Mouse (Mus musculus) liver, postnatal 0 days (tissue): ENCODE data around the gene Pnkp. TPM values are rescaled to one million over a fixed set of nuclear protein-coding genes. Genes with fewer than 3 reads are reported as not detected.

Experiments
- ATAC-seq: fragments of 200-750 bp; cut with Nextera tagmentation; 2 replicates; pipeline ENCODE4 v1.8.0; 2017; ENCODE audit warnings: mild to moderate bottlenecking, moderate library complexity
- DNase-seq: peaks from one replicate; pipeline ENCODE4 v3.0.0-alpha.2; 2016
- H3K27ac ChIP-seq: fragments of 300-500 bp; sonication (generic); 2 replicates; pipeline ENCODE4 v1.5.1; 2014; ENCODE audit warnings: antibody characterized with exemption, moderate library complexity, mild to moderate bottlenecking, low read depth
- H3K27me3 ChIP-seq: fragments of 300-500 bp; sonication (generic); 2 replicates; pipeline ENCODE4 v1.6.1; 2014; ENCODE audit warnings: low read length, control low read depth, mixed read lengths; ENCODE audit not compliant: insufficient read depth
- H3K36me3 ChIP-seq: fragments of 300-500 bp; sonication (generic); replicated peaks from 2 replicates; pipeline ENCODE4 v1.6.1; 2014; ENCODE audit warnings: mild to moderate bottlenecking, control low read depth, low read length, moderate library complexity, mixed read lengths; ENCODE audit not compliant: insufficient read depth
- H3K4me1 ChIP-seq: fragments of 300-500 bp; sonication (generic); 2 replicates; pipeline ENCODE4 v1.6.1; 2014; ENCODE audit warnings: antibody characterized with exemption, mild to moderate bottlenecking, control low read depth; ENCODE audit not compliant: insufficient read depth
- H3K4me2 ChIP-seq: fragments of 300-500 bp; sonication (generic); 2 replicates; pipeline ENCODE4 v1.6.1; 2014; ENCODE audit warnings: low read depth, mild to moderate bottlenecking, low read length, moderate library complexity, mixed read lengths
- H3K4me3 ChIP-seq: fragments of 300-500 bp; sonication (generic); 2 replicates; pipeline ENCODE4 v1.5.1; 2014; ENCODE audit warnings: low read depth, low read length
- H3K9ac ChIP-seq: fragments of 300-500 bp; sonication (generic); replicated peaks from 2 replicates; pipeline ENCODE4 v1.6.1; 2014; ENCODE audit warnings: mild to moderate bottlenecking, moderate library complexity
- H3K9me3 ChIP-seq: fragments of 300-500 bp; sonication (generic); 2 replicates; pipeline ENCODE4 v1.6.1; 2016; ENCODE audit warnings: mild to moderate bottlenecking, control low read depth, low read length, mixed read lengths
- CTCF ChIP-seq: sonication (generic); IDR thresholded peaks from 2 replicates; pipeline ENCODE4 v1.5.1; 2016; ENCODE audit warnings: antibody characterized with exemption, low read depth
- EP300 ChIP-seq: IDR thresholded peaks from 2 replicates; pipeline ENCODE4 v1.6.1; 2016; ENCODE audit warnings: antibody characterized with exemption, low read depth, mild to moderate bottlenecking
- WGBS: fragments of 180-500 bp; shearing (Covaris S2); extraction: QIAGEN DNeasy Blood & Tissue Kit; methylation state at CpG from one replicate; pipeline ENCODE4 v1.1.7; 2014; ENCODE audit not compliant: insufficient replicate concordance; 5-methylcytosine and 5-hydroxymethylcytosine counted together
- polyA plus RNA-seq: library from polyadenylated mRNA; unstranded; fragments of >200 nt; fragmentation: Nextera tagmentation; extraction: Ambion mirVana; gene quantifications from 2 replicates; pipeline ENCODE4 v1.2.1, GENCODE M21; 2015

Gene Pnkp
- polyA plus RNA-seq, 1 experiment from 2014 or later: 27.9 TPM

DNA sequence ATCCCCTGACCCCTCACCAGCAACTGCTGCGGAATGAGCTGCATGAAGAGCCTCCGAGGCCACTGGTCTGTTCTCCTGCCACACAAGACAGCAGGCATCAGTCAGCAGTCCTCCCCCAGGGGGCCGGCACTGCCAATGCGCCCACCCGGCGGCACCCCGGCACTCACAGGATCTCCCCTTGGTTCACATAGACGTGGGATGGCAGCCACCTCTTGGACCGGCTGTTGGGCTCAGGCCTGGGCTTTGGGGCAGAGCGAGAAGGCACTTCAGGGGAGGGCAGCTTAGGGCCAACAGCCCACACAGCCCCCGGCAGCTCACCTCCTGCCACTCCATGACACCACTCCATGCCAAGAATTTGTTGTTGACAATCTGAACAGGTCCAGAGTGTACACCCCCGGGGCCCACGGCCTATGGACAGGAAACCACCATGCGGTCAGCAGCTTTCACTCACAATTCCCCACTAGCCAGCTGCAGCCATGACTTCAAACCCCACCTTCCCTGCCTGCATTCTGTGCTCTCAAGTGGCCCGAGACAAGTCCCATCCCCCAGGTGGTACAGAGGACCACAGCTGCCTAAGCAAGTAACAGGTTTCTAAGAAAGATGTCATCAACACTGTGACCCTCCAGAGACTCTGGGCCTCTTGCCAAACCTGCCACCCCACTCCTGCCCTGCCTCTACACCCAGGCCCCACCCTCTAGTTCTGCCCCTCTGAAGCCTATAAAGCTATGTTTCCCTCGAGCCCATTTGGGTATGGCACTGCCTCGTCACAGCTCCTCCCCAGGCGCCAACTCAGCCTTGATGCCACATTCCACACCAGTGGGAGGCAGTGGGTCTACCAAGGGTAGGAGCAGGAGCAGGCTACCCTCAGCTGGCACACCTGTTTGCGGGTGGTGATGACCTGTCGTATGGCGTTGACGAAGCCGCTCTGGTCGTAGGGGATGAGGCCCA, 7.9 kb downstream of the Pnkp start:
- Histone ChIP-seq H3K27ac (0 out of 2 replicates have a peak overlapping the region, but pooled peaks have one; percentile 46), H3K27me3 (no peaks in the 10 kb centered on the region), H3K9me3 (no peaks in the 10 kb centered on the region), H3K4me3 (no peak overlapping the region), H3K4me2 (no peak overlapping the region), H3K36me3 (peaks cover 33% of the 10 kb centered on the region), H3K9ac (peak overlapping the region; percentile 11; the same call in 1 of the 2 replicates), H3K4me1 (peaks cover 43% of the 10 kb centered on the region)
- no peak for ATAC-seq
- DNase-seq: peak; percentile 48
- 73% methylated on average over 24 of the region's 24 CpGs for WGBS
- TF ChIP-seq CTCF (no peak), EP300 (no peak)

- H3K4me3 ChIP-seq: no peak overlapping the region
- no peaks in the 10 kb centered on the region for H3K9me3 ChIP-seq
- peaks cover 48% of the 10 kb centered on the region for H3K4me1 ChIP-seq
- H3K36me3 ChIP-seq: peaks cover 25% of the 10 kb centered on the region
- H3K4me2 ChIP-seq: peak overlapping the region; percentile 19
- H3K9ac ChIP-seq: peak overlapping the region; percentile 26; the same call in 1 of the 2 replicates
- WGBS: 42% methylated on average over 15 of the region's 15 CpGs
- H3K27me3 ChIP-seq: no peaks in the 10 kb centered on the region
- TF ChIP-seq EP300: no peak
- peak; percentile 52 for TF ChIP-seq CTCF
- peak; percentile 70 for DNase-seq
- ATAC-seq: peak; percentile 7; the same call in 1 of the 2 replicates
- H3K27ac ChIP-seq: peak overlapping the region; percentile 46
These were observed 9.5 kb downstream of the Pnkp start for GRCm38 (mm10) chr7:44866276-44867009.

- Histone ChIP-seq H3K4me2 (peak overlapping the region; percentile 99), H3K36me3 (peaks cover 22% of the 10 kb centered on the region), H3K9me3 (no peaks in the 10 kb centered on the region), H3K4me3 (no peak overlapping the region), H3K27ac (peak overlapping the region; percentile 46; the same call in 1 of the 2 replicates), H3K27me3 (no peaks in the 10 kb centered on the region), H3K9ac (peak overlapping the region; percentile 26; the same call in 1 of the 2 replicates), H3K4me1 (peaks cover 48% of the 10 kb centered on the region)
- no peak for DNase-seq
- WGBS: 77% methylated on average over 19 of the region's 19 CpGs
- TF ChIP-seq EP300 (no peak), CTCF (no peak)
- no peak for ATAC-seq
These were observed 10.2 kb downstream of the Pnkp start for GRCm38 (mm10) chr7:44867010-44867702.

GRCm38 (mm10) chr7:44867802-44868201, 10.9 kb downstream of the Pnkp start:
- ATAC-seq: no peak
- no peak for DNase-seq
- 57% methylated on average over 9 of the region's 9 CpGs for WGBS
- Histone ChIP-seq H3K9ac (peak overlapping the region; percentile 94; the same call in 1 of the 2 replicates), H3K9me3 (no peaks in the 10 kb centered on the region), H3K4me3 (peak overlapping the region; percentile 81), H3K27ac (0 out of 2 replicates have a peak overlapping the region, but pooled peaks have one; percentile 24), H3K4me1 (peaks cover 52% of the 10 kb centered on the region), H3K27me3 (no peaks in the 10 kb centered on the region), H3K36me3 (peaks cover 15% of the 10 kb centered on the region), H3K4me2 (peak overlapping the region; percentile 99)
- TF ChIP-seq CTCF: no peak
- TF ChIP-seq EP300: no peak

GRCm38 (mm10) chr7:44868465-44868864, 11.5 kb downstream of the Pnkp start:
- H3K4me1 ChIP-seq: peaks cover 56% of the 10 kb centered on the region
- no peaks in the 10 kb centered on the region for H3K27me3 ChIP-seq
- TF ChIP-seq EP300 (no peak), CTCF (no peak)
- H3K4me2 ChIP-seq: peak overlapping the region; percentile 99
- H3K9me3 ChIP-seq: no peaks in the 10 kb centered on the region
- H3K36me3 ChIP-seq: peaks cover 8% of the 10 kb centered on the region
- DNase-seq (no peak), ATAC-seq (no peak)
- peak overlapping the region; percentile 94 for H3K9ac ChIP-seq
- WGBS: 12% methylated on average over 16 of the region's 16 CpGs
- H3K27ac ChIP-seq: peak overlapping the region; percentile 96
- peak overlapping the region; percentile 81 for H3K4me3 ChIP-seq
